Mouse (Mus musculus) neural tube, embryonic 14.5 days (tissue): Measurements from ENCODE around the gene Osbpl7. TPM values are rescaled to one million over a fixed set of nuclear protein-coding genes. Genes with fewer than 3 reads are reported as not detected.

Experiments
- ATAC-seq: fragments of 200-750 bp; cut with Nextera tagmentation; 2 replicates; pipeline ENCODE4 v1.8.0; 2017; ENCODE audit warnings: low read depth, mild to moderate bottlenecking, moderate TSS enrichment, moderate library complexity
- H3K27ac ChIP-seq: fragments of 300-500 bp; sonication (generic); 2 replicates; pipeline ENCODE4 v1.5.1; 2014; ENCODE audit warnings: low read depth, mild to moderate bottlenecking, control low read depth, low read length, moderate library complexity, mixed read lengths
- H3K27me3 ChIP-seq: fragments of 300-500 bp; sonication (generic); 2 replicates; pipeline ENCODE4 v1.6.1; 2014; ENCODE audit warnings: low read length; ENCODE audit not compliant: control insufficient read depth, insufficient read depth
- H3K36me3 ChIP-seq: fragments of 300-500 bp; sonication (generic); 2 replicates; pipeline ENCODE4 v1.6.1; 2014; ENCODE audit warnings: low read length, mixed read lengths; ENCODE audit not compliant: control insufficient read depth, insufficient read depth
- H3K4me1 ChIP-seq: fragments of 300-500 bp; sonication (generic); 2 replicates; pipeline ENCODE4 v1.6.1; 2014; ENCODE audit warnings: low read length; ENCODE audit not compliant: control insufficient read depth, insufficient read depth
- H3K4me2 ChIP-seq: fragments of 300-500 bp; sonication (generic); 2 replicates; pipeline ENCODE4 v1.6.1; 2014; ENCODE audit warnings: mild to moderate bottlenecking, low read depth, low read length, control low read depth
- H3K4me3 ChIP-seq: fragments of 300-500 bp; sonication (generic); 2 replicates; pipeline ENCODE4 v1.5.1; 2014; ENCODE audit warnings: low read depth, low read length, control low read depth, mixed read lengths
- H3K9ac ChIP-seq: fragments of 300-500 bp; sonication (generic); replicated peaks from 2 replicates; pipeline ENCODE4 v1.6.1; 2014; ENCODE audit warnings: low read depth, mild to moderate bottlenecking, control low read depth, low read length, mixed read lengths
- H3K9me3 ChIP-seq: fragments of 300-500 bp; sonication (generic); 2 replicates; pipeline ENCODE4 v1.6.1; 2016; ENCODE audit warnings: low read length; ENCODE audit not compliant: control insufficient read depth
- WGBS: fragments of 180-500 bp; shearing (Covaris S2); extraction: QIAGEN DNeasy Blood & Tissue Kit; methylation state at CpG from one replicate; pipeline ENCODE4 v1.1.7; 2014; 5-methylcytosine and 5-hydroxymethylcytosine counted together
- polyA plus RNA-seq: library from polyadenylated mRNA; unstranded; fragments of >200 nt; fragmentation: Nextera tagmentation; extraction: Ambion mirVana; gene quantifications from 2 replicates; pipeline ENCODE4 v1.2.1, GENCODE M21; 2014

Osbpl7 gene
- polyA plus RNA-seq, 1 experiment from 2014 or later = 9.1 TPM

DNA sequence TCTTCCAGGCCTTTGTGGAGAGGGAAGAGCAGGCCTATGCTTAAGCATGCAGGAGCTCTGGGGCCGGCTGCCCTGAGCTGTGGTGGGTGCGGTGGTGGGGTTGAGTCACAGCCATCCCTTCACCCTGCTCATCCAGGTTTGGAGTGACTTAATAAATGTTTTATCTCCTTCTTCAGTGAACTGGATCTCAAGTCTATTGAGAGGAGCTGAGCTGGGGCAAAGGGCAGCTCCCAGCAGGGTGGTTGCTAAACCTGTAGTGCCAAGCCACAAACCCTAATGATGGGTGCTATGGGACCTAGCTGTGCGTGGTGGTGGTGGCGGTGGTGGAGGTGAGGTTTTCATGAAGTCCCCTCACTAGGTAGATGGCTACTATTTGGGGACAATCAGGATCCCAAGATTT lies 16.6 kb upstream of the Osbpl7 start:
- Histone ChIP-seq H3K9me3 (no peaks in the 10 kb centered on the region), H3K27ac (no peak overlapping the region), H3K27me3 (no peaks in the 10 kb centered on the region), H3K36me3 (no peaks in the 10 kb centered on the region; the same call in 1 of the 2 replicates), H3K4me2 (no peak overlapping the region), H3K9ac (no peak overlapping the region), H3K4me1 (no peaks in the 10 kb centered on the region), H3K4me3 (no peak overlapping the region)
- 92% methylated on average over 4 of the region's 4 CpGs for WGBS
- ATAC-seq = no peak

GRCm38 (mm10) chr11:97036141-97036540 lies 14.3 kb upstream of the Osbpl7 start:
- WGBS = 91% methylated on average over 5 of the region's 5 CpGs
- Histone ChIP-seq H3K4me2 (no peak overlapping the region), H3K9me3 (no peaks in the 10 kb centered on the region), H3K4me1 (no peaks in the 10 kb centered on the region), H3K27ac (no peak overlapping the region), H3K36me3 (no peaks in the 10 kb centered on the region; the same call in 1 of the 2 replicates), H3K9ac (no peak overlapping the region), H3K4me3 (no peak overlapping the region), H3K27me3 (no peaks in the 10 kb centered on the region)
- no peak for ATAC-seq

DNA sequence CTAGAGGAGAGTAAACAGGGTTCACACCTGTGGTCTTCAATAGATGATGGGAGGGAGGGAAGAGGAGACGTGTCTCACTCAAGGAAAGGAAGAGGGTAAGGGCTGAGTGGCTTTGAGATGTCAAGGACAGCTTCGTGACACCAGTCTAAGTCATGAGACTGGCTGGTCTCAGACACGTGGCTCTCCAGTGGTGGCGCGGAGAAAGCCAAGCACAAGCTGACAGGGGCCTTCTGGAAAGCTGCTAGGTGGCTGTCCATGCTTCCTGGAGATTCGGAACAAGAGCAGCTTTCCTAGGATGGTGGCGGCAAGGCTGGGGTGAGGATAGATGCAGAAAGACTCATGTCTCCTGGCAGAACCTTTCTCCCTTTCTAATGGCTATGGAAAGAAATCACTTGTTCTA lies 11.5 kb upstream of the Osbpl7 start:
- Histone ChIP-seq H3K4me3 (no peak overlapping the region), H3K27ac (no peak overlapping the region), H3K36me3 (no peaks in the 10 kb centered on the region), H3K9ac (no peak overlapping the region), H3K4me1 (peaks cover 8% of the 10 kb centered on the region; the same call in 1 of the 2 replicates), H3K4me2 (no peak overlapping the region), H3K27me3 (no peaks in the 10 kb centered on the region), H3K9me3 (no peaks in the 10 kb centered on the region)
- 63% methylated on average over 7 of the region's 7 CpGs for WGBS
- ATAC-seq = no peak

GRCm38 (mm10) chr11:97040301-97041021 lies 10.0 kb upstream of the Osbpl7 start:
- H3K4me1 ChIP-seq = peaks cover 8% of the 10 kb centered on the region; the same call in 1 of the 2 replicates
- no peak overlapping the region; the same call in 1 of the 2 replicates for H3K9ac ChIP-seq
- peak overlapping the region; percentile 62; the same call in 1 of the 2 replicates for H3K4me3 ChIP-seq
- H3K9me3 ChIP-seq = no peaks in the 10 kb centered on the region
- peak overlapping the region; percentile 71 for H3K4me2 ChIP-seq
- no peak overlapping the region for H3K27ac ChIP-seq
- WGBS = 54% methylated on average over 12 of the region's 12 CpGs
- H3K27me3 ChIP-seq = no peaks in the 10 kb centered on the region
- no peak for ATAC-seq
- no peaks in the 10 kb centered on the region; the same call in 1 of the 2 replicates for H3K36me3 ChIP-seq

DNA sequence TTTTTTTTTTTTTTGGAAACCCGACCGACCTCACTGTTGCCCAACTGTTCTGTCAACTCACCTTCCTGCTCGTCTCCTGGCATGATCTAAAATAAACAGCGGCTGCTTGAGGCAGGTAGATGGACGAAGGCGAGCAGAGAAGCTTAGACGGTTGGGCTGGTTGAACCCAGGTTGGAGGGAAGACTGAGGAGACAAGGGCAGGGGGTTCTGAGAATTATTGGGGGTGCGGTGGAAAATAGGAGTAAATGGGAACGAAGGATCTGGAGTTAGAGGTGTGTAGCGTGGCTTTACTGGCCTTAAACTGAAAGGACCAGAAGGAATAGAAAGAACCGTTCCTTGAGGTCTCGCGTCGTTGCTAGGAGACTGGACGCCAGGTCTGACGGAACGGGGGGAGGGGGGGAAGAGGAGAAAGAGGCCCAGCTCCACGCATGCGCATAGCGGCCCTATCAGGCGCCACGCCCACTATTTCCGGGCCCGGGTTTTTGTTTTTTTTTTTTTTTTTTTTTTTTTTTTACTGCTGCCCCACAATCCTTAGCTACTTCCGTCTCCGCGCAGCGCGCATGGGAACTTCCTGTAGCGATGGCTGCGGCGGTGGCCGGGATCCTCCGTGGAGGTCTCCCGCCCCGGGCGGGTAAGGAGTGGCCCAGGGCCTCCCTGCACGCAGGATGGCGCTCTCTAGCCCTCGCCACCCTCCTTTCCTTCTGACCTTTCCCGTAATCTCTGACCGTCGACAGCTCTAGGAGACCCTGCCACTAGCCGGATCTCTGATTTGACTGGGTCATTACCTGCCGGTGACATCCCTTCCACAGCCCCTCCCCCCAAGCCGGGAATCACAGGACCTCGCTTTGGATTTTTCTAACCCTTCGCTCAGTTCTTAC lies 9.2 kb upstream of the Osbpl7 start, which contains the start of the genes Lrrc46 and Mrpl10:
TSS of gene Lrrc46 (minus strand) at position 386 of the 878 bp plus-strand sequence.
TSS of gene Mrpl10 (plus strand) at position 539 of the 878 bp plus-strand sequence.
- Histone ChIP-seq H3K9ac (peak within 1 kb of the TSS; percentile 81), H3K4me2 (peak within 1 kb of the TSS; percentile 82), H3K27ac (peak within 1 kb of the TSS; percentile 55; the same call in 1 of the 2 replicates), H3K4me1 (peaks cover 8% of the 10 kb centered on the region; the same call in 1 of the 2 replicates), H3K27me3 (no peaks in the 10 kb centered on the region), H3K36me3 (no peaks in the 10 kb centered on the region; the same call in 1 of the 2 replicates), H3K9me3 (no peaks in the 10 kb centered on the region), H3K4me3 (peak within 1 kb of the TSS; percentile 62)
- ATAC-seq = peak; percentile 88
- WGBS = under 1% methylated on average over 46 of the region's 48 CpGs

DNA sequence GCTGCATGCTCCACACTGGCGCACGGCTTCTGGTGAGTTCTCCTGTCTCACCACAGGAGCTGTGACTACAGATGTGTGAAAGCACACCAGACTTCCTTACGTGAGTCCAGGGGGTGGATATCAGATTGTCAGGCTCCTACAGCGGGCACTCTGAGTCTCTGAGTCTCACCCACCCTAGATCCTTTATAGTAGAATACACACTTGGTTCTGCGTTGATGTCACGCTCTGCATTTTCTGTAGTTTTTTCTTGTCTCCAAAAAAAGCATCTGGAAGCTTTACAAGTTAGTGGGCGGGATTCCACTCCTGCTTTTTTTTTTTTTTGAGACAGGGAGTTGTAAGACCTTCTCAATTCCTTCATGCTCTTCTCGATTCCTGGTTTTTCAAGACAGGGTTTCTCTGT lies 5.5 kb upstream of the Osbpl7 start:
- no peak for ATAC-seq
- H3K27me3 ChIP-seq = no peaks in the 10 kb centered on the region
- WGBS = 97% methylated on average over 8 of the region's 8 CpGs

GRCm38 (mm10) chr11:97045861-97046260 lies 4.6 kb upstream of the Osbpl7 start:
- ATAC-seq = no peak
- Histone ChIP-seq H3K9ac (no peak overlapping the region), H3K4me2 (no peak overlapping the region), H3K36me3 (peaks cover 10% of the 10 kb centered on the region), H3K27me3 (no peaks in the 10 kb centered on the region), H3K27ac (no peak overlapping the region), H3K9me3 (no peaks in the 10 kb centered on the region), H3K4me1 (peaks cover 15% of the 10 kb centered on the region; the same call in 1 of the 2 replicates), H3K4me3 (no peak overlapping the region)
- 86% methylated on average over 7 of the region's 7 CpGs for WGBS

More for the DNA sequence above, 5.5 kb upstream of the Osbpl7 start:
- Histone ChIP-seq H3K9ac (no peak overlapping the region), H3K4me1 (peaks cover 8% of the 10 kb centered on the region; the same call in 1 of the 2 replicates), H3K27ac (no peak overlapping the region), H3K4me2 (no peak overlapping the region), H3K36me3 (peaks cover 10% of the 10 kb centered on the region), H3K9me3 (no peaks in the 10 kb centered on the region), H3K4me3 (no peak overlapping the region)

DNA sequence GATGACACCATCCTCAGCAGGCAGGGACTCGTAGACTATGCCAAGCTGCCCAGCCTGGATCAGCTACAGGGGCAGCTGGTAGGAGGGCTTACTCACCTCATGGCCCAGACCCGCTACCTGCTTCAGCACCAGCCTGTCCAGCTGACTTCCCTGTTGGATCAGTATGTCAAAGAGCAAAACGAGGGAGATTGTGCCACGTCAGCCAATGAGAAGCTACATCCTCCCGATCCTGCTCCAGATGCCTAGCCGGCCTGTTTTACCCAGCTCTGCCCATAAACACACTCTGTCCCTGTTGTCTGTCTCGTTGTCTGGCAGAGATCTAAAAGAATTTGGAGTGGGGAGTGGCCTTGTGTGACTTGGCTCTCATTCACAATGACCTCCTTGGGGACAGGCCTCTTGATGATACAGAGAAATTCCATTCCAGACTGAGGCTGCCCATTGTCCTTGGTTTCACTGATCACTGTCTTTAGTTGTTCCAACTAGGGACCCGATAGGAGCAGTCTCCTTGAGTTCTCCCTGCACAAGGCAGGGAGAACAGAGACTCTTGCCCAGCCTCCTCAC lies 2.3 kb upstream of the Osbpl7 start:
- ATAC-seq = no peak
- Histone ChIP-seq H3K9me3 (no peaks in the 10 kb centered on the region), H3K27me3 (no peaks in the 10 kb centered on the region), H3K4me1 (peaks cover 19% of the 10 kb centered on the region), H3K27ac (no peak overlapping the region), H3K9ac (no peak overlapping the region), H3K36me3 (peaks cover 13% of the 10 kb centered on the region), H3K4me2 (no peak overlapping the region), H3K4me3 (no peak overlapping the region)
- 85% methylated on average over 8 of the region's 8 CpGs for WGBS
